Mouse (Mus musculus): Measurements from ENCODE around the gene Ly6g5b. TPM values are rescaled to one million over a fixed set of nuclear protein-coding genes. Genes with fewer than 3 reads are reported as not detected.

Gene Ly6g5b
- polyA plus RNA-seq (2014; fragmentation: Nextera tagmentation; extraction: Ambion mirVana), result 0.41 and 0.70 TPM in 2 replicates

DNA sequence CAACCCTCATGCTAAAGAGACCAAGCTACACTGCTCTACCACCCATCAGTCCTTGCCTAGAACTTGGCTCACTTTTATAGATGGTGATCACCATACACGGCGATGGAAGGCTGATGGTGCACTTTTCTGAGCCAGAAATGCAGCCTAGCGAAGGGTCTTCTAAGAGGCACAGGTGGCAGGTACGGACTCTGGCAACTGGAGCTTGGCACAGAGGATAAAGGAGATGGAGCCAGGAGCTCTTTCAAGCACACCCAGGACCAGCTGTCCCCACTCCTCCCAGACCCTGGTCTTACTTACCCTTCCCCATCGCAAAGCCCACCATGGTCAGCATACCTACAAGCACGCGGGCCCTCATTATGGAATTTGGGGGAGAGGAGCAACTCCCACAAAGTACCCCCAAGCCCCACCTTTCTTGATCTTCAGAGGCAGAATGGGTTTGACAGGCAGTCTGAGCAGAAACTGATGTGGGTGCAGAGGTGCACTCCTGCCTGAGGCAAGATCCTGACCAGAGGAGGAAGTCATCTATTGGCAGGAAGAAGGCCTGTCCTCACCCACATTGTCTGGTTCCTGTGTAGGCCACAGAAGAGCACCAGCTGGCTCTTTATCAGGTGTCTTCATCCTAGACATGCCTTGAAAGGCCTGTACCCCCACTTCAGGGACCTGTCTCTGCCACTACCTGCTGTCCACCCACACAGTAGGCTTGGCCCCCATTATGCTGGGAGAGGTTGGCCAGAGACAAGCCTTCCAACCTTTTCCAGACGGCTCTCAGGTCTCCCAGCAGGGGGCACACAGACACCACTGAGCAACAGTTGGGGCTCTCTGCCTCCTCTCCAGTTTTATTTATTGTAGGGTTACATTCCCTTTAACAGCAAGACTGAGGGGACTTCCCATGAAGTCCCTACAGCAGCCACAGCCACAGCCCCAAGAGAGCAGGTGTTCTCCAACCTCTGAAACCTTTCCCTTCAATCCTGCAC, at the start of gene Ly6g5b:
Gene Ly6g5b, minus strand, starts transcription at position 383 of the 974 bp plus-strand sequence.
- Histone ChIP-seq H3K9ac (ENCODE audit: low read depth, low read length) (no peak within 1 kb of the TSS), H3K36me3 (ENCODE audit: control insufficient read depth, insufficient read depth, low read length) (peaks cover 55% of the 10 kb centered on the region), H3K27ac (replicated peaks; ENCODE audit: low read depth, low read length) (no peak within 1 kb of the TSS), H3K27me3 (replicated peaks; ENCODE audit: control insufficient read depth, insufficient read depth, low read length) (no peaks in the 10 kb centered on the region), H3K4me2 (ENCODE audit: low read depth, low read length) (no peak within 1 kb of the TSS), H3K9me3 (ENCODE audit: control insufficient read depth, low read length) (no peaks in the 10 kb centered on the region), H3K4me1 (ENCODE audit: control insufficient read depth, insufficient read depth, low read length) (peaks cover 5% of the 10 kb centered on the region), H3K4me3 (ENCODE audit: low read depth, low read length) (no peak within 1 kb of the TSS)
- WGBS, result 84% methylated on average over 8 of the region's 8 CpGs
- no peak for DNase-seq (ENCODE audit: low spot score)
- no peak for ATAC-seq (ENCODE audit: low read depth)

DNA sequence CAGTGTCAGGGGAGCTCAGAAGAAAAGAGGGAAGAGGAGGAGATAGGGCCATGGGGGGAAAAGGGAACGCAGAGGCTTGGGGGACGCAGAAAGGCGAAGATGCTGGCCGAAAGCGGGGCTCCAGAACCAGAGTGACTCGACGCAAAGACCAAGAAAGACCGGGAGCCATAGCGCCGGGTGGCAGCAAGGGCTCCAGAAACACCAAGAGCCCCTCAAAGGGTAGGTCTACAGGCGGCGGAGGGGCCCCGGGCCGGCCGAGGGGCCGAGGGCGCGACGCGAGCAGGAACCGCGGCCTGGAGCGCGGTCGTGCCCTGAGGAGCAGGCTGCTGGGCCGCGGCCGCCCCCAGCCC, 49.0 kb upstream of the Ly6g5b start:
- peak overlapping the region; percentile 94 for H3K27ac ChIP-seq (replicated peaks; ENCODE audit: low read depth, low read length)
- ATAC-seq (ENCODE audit: low read depth) (no peak), DNase-seq (ENCODE audit: low spot score) (no peak)
- WGBS, result 0% methylated on average over 16 of the region's 28 CpGs
- H3K4me3 ChIP-seq (ENCODE audit: low read depth, low read length), result peak overlapping the region; percentile 93
- no peaks in the 10 kb centered on the region for H3K9me3 ChIP-seq (ENCODE audit: control insufficient read depth, low read length)
- H3K9ac ChIP-seq (ENCODE audit: low read depth, low read length), result peak overlapping the region; percentile 99
- no peaks in the 10 kb centered on the region for H3K27me3 ChIP-seq (replicated peaks; ENCODE audit: control insufficient read depth, insufficient read depth, low read length)
- peak overlapping the region; percentile 84 for H3K4me2 ChIP-seq (ENCODE audit: low read depth, low read length)
- H3K36me3 ChIP-seq (ENCODE audit: control insufficient read depth, insufficient read depth, low read length), result peaks cover 31% of the 10 kb centered on the region
- H3K4me1 ChIP-seq (ENCODE audit: control insufficient read depth, insufficient read depth, low read length), result peaks cover 21% of the 10 kb centered on the region

GRCm38 (mm10) chr17:35163326-35164081, 48.3 kb upstream of the Ly6g5b start:
- 9% methylated on average over 8 of the region's 8 CpGs for WGBS
- H3K27ac ChIP-seq (replicated peaks; ENCODE audit: low read depth, low read length), result peak overlapping the region; percentile 94
- H3K36me3 ChIP-seq (ENCODE audit: control insufficient read depth, insufficient read depth, low read length), result peaks cover 38% of the 10 kb centered on the region
- no peaks in the 10 kb centered on the region for H3K9me3 ChIP-seq (ENCODE audit: control insufficient read depth, low read length)
- peak overlapping the region; percentile 99 for H3K9ac ChIP-seq (ENCODE audit: low read depth, low read length)
- ATAC-seq (ENCODE audit: low read depth), result no peak
- H3K4me1 ChIP-seq (ENCODE audit: control insufficient read depth, insufficient read depth, low read length), result peaks cover 21% of the 10 kb centered on the region
- H3K27me3 ChIP-seq (replicated peaks; ENCODE audit: control insufficient read depth, insufficient read depth, low read length), result no peaks in the 10 kb centered on the region
- H3K4me2 ChIP-seq (ENCODE audit: low read depth, low read length), result peak overlapping the region; percentile 84
- DNase-seq (ENCODE audit: low spot score), result no peak
- H3K4me3 ChIP-seq (ENCODE audit: low read depth, low read length), result peak overlapping the region; percentile 93

GRCm38 (mm10) chr17:35162730-35163129, 47.5 kb upstream of the Ly6g5b start:
- Histone ChIP-seq H3K9ac (ENCODE audit: low read depth, low read length) (peak overlapping the region; percentile 99), H3K27me3 (replicated peaks; ENCODE audit: control insufficient read depth, insufficient read depth, low read length) (no peaks in the 10 kb centered on the region), H3K4me2 (ENCODE audit: low read depth, low read length) (peak overlapping the region; percentile 84), H3K36me3 (ENCODE audit: control insufficient read depth, insufficient read depth, low read length) (peaks cover 46% of the 10 kb centered on the region), H3K9me3 (ENCODE audit: control insufficient read depth, low read length) (no peaks in the 10 kb centered on the region), H3K4me1 (ENCODE audit: control insufficient read depth, insufficient read depth, low read length) (peaks cover 21% of the 10 kb centered on the region), H3K4me3 (ENCODE audit: low read depth, low read length) (peak overlapping the region; percentile 93), H3K27ac (replicated peaks; ENCODE audit: low read depth, low read length) (no peak overlapping the region)
- ATAC-seq (ENCODE audit: low read depth) (no peak), DNase-seq (ENCODE audit: low spot score) (no peak)
- 25% methylated on average over 12 of the region's 12 CpGs for WGBS

GRCm38 (mm10) chr17:35162121-35162520, 46.9 kb upstream of the Ly6g5b start:
- no peak for DNase-seq (ENCODE audit: low spot score)
- no peak for ATAC-seq (ENCODE audit: low read depth)
- Histone ChIP-seq H3K4me1 (ENCODE audit: control insufficient read depth, insufficient read depth, low read length) (peaks cover 21% of the 10 kb centered on the region), H3K27me3 (replicated peaks; ENCODE audit: control insufficient read depth, insufficient read depth, low read length) (no peaks in the 10 kb centered on the region), H3K9ac (ENCODE audit: low read depth, low read length) (peak overlapping the region; percentile 43; the same call in 1 of the 2 replicates), H3K9me3 (ENCODE audit: control insufficient read depth, low read length) (no peaks in the 10 kb centered on the region), H3K27ac (replicated peaks; ENCODE audit: low read depth, low read length) (no peak overlapping the region), H3K4me2 (ENCODE audit: low read depth, low read length) (peak overlapping the region; percentile 84), H3K36me3 (ENCODE audit: control insufficient read depth, insufficient read depth, low read length) (peaks cover 52% of the 10 kb centered on the region), H3K4me3 (ENCODE audit: low read depth, low read length) (peak overlapping the region; percentile 93)
- WGBS, result 69% methylated on average over 14 of the region's 14 CpGs

DNA sequence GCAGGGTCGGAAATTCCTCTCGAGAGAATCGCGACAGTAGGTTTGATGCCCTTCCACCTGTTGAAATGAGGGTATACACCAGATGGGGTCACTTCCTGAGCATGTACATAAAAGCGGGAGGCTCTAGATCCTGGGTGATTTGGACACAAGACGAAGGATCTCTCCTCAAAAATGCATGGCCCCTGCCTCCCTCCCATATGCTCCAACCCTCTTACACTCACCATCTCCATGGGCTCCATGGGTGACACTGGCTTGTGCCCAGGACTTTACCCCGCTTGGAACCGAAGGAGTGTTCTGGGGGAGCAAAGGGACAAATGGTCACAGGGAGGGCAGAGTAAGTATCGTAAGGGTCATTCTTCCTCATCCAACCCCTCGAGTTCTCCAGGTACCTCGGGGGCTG, 46.2 kb upstream of the Ly6g5b start:
- H3K4me3 ChIP-seq (ENCODE audit: low read depth, low read length), result no peak overlapping the region
- peaks cover 20% of the 10 kb centered on the region for H3K4me1 ChIP-seq (ENCODE audit: control insufficient read depth, insufficient read depth, low read length)
- no peak overlapping the region for H3K27ac ChIP-seq (replicated peaks; ENCODE audit: low read depth, low read length)
- ATAC-seq (ENCODE audit: low read depth) (no peak), DNase-seq (ENCODE audit: low spot score) (no peak)
- WGBS, result 86% methylated on average over 11 of the region's 11 CpGs
- H3K27me3 ChIP-seq (replicated peaks; ENCODE audit: control insufficient read depth, insufficient read depth, low read length), result no peaks in the 10 kb centered on the region
- peaks cover 59% of the 10 kb centered on the region for H3K36me3 ChIP-seq (ENCODE audit: control insufficient read depth, insufficient read depth, low read length)
- no peak overlapping the region for H3K4me2 ChIP-seq (ENCODE audit: low read depth, low read length)
- no peak overlapping the region for H3K9ac ChIP-seq (ENCODE audit: low read depth, low read length)
- no peaks in the 10 kb centered on the region for H3K9me3 ChIP-seq (ENCODE audit: control insufficient read depth, low read length)

- peaks cover 12% of the 10 kb centered on the region for H3K4me1 ChIP-seq (ENCODE audit: control insufficient read depth, insufficient read depth, low read length)
- H3K9ac ChIP-seq (ENCODE audit: low read depth, low read length), result no peak overlapping the region
- no peak overlapping the region for H3K4me2 ChIP-seq (ENCODE audit: low read depth, low read length)
- no peak for DNase-seq (ENCODE audit: low spot score)
- H3K27me3 ChIP-seq (replicated peaks; ENCODE audit: control insufficient read depth, insufficient read depth, low read length), result no peaks in the 10 kb centered on the region
- no peak for ATAC-seq (ENCODE audit: low read depth)
- no peak overlapping the region for H3K27ac ChIP-seq (replicated peaks; ENCODE audit: low read depth, low read length)
- 83% methylated on average over 7 of the region's 7 CpGs for WGBS
- H3K4me3 ChIP-seq (ENCODE audit: low read depth, low read length), result no peak overlapping the region
- H3K9me3 ChIP-seq (ENCODE audit: control insufficient read depth, low read length), result no peaks in the 10 kb centered on the region
- peaks cover 77% of the 10 kb centered on the region for H3K36me3 ChIP-seq (ENCODE audit: control insufficient read depth, insufficient read depth, low read length)
Measured at GRCm38 (mm10) chr17:35159638-35160037, 44.4 kb upstream of the Ly6g5b start.

DNA sequence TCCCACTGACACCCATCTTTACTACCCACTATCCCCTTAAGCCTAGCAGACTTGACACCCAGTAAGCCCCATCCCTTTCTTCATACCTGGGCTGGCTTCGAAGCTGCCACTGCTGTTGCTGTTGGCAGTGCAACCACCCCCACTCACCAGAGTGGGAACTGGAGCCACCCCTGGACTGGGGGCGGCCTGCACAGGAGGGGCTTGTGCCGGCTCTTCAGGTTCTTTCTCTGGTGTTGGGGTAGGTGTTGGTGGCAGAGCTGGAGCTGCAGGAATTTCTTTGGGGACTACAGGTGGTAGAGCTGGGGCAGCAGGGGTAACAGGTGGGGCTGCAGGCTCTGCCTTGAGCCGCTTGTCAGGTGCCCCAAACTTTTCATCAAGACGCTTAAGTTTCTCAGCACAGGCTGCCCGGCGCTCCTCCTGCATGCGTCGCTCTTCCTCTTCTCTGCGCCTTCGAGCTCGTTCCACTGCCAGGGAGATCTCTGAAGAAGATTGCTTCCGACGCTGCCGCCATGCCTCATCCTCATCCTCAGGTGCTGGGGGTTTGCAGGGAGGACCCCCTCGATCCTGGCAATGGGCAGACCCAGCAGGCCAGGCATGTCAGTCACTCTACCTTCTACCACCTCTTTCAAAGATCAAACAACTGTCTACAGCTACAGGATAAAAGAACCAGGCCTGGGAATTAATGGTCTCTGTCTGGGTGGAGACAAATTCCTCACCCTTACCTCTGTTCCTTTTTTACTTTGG, 43.8 kb upstream of the Ly6g5b start:
- DNase-seq (ENCODE audit: low spot score) (no peak), ATAC-seq (ENCODE audit: low read depth) (no peak)
- 88% methylated on average over 16 of the region's 16 CpGs for whole genome bisulfite sequencing
- no peak overlapping the region for H3K4me2 ChIP-seq (ENCODE audit: low read depth, low read length)
- no peaks in the 10 kb centered on the region for H3K9me3 ChIP-seq (ENCODE audit: control insufficient read depth, low read length)
- H3K36me3 ChIP-seq (ENCODE audit: control insufficient read depth, insufficient read depth, low read length), result peaks cover 83% of the 10 kb centered on the region
- no peak overlapping the region for H3K4me3 ChIP-seq (ENCODE audit: low read depth, low read length)
- peaks cover 12% of the 10 kb centered on the region for H3K4me1 ChIP-seq (ENCODE audit: control insufficient read depth, insufficient read depth, low read length)
- no peak overlapping the region for H3K9ac ChIP-seq (ENCODE audit: low read depth, low read length)
- H3K27me3 ChIP-seq (replicated peaks; ENCODE audit: control insufficient read depth, insufficient read depth, low read length), result no peaks in the 10 kb centered on the region
- no peak overlapping the region for H3K27ac ChIP-seq (replicated peaks; ENCODE audit: low read depth, low read length)

Measured in embryonic facial prominence, embryonic 14.5 days (tissue).